Mouse (Mus musculus) cerebellum, adult 8-10 months (tissue): ENCODE measurements at regions not wholly inside any gene's neighbourhood (a gene's known extent, or its start where the extent isn't known, plus 50 kb on each side); places are given as distances from the start of the nearest gene placed in this dataset.
"Not testable (repeated sequence)": the region's sequence is repeated elsewhere in the genome, so short reads cannot be mapped to it uniquely, and the experiment has no call there.

Experiments used
- DNase-seq: peaks from one replicate; pipeline ENCODE4 v3.0.0; 2022

GRCm38 (mm10) chr6:5663433-5664175 lies 61.8 kb upstream of the Dync1i1 start:
- peak; percentile 84 for DNase-seq

- DNase-seq = peak; percentile 76
Observed at GRCm38 (mm10) chr6:5645150-5645732, 80.2 kb upstream of the Dync1i1 start.

- no peak for DNase-seq
Observed at GRCm38 (mm10) chr6:5634222-5634621, 91.2 kb upstream of the Dync1i1 start.

- DNase-seq = peak; percentile 57
Observed at GRCm38 (mm10) chr6:5633036-5633708, 92.3 kb upstream of the Dync1i1 start.

- DNase-seq = no peak
Observed at GRCm38 (mm10) chr6:5624085-5624484, 101.4 kb upstream of the Dync1i1 start.

- DNase-seq = no peak
Observed at GRCm38 (mm10) chr6:5621582-5621981, 103.9 kb upstream of the Dync1i1 start.

GRCm38 (mm10) chr6:5594011-5594410 lies 97.9 kb upstream of the Pdk4 start:
- DNase-seq = no peak

GRCm38 (mm10) chr6:5589635-5590034 lies 93.5 kb upstream of the Pdk4 start:
- peak; percentile 3 for DNase-seq

GRCm38 (mm10) chr6:5582923-5583525 lies 86.9 kb upstream of the Pdk4 start:
- no peak for DNase-seq

GRCm38 (mm10) chr6:5576891-5577290 lies 80.8 kb upstream of the Pdk4 start:
- DNase-seq = not testable (repeated sequence)

- DNase-seq = no peak
Observed at GRCm38 (mm10) chr6:5566582-5566981, 70.5 kb upstream of the Pdk4 start.

- DNase-seq = no peak
Observed at GRCm38 (mm10) chr6:5565049-5565448, 68.9 kb upstream of the Pdk4 start.

- DNase-seq = no peak
Observed at GRCm38 (mm10) chr6:5553703-5554394, 57.7 kb upstream of the Pdk4 start.

- no peak for DNase-seq
Observed at GRCm38 (mm10) chr6:5550067-5550466, 54.0 kb upstream of the Pdk4 start.
